Mouse (Mus musculus) G1E (cell line): ENCODE results near the gene Apoc2. TPM values are rescaled to one million over a fixed set of nuclear protein-coding genes. Genes with fewer than 3 reads are reported as not detected.

Experiments used
- ATAC-seq: 2 replicates; pipeline ENCODE4 v1.8.0; 2016; ENCODE audit warnings: mild to moderate bottlenecking; ENCODE audit not compliant: insufficient number of reproducible peaks, poor library complexity, low FRiP score, severe bottlenecking; ENCODE audit errors: extremely low read depth
- DNase-seq: peaks from one replicate; pipeline ENCODE4 v3.0.0; 2012; ENCODE audit warnings: low spot score
- H3K27me3 ChIP-seq: 2 replicates; pipeline ENCODE4 v1.6.1; 2012; ENCODE audit warnings: mild to moderate bottlenecking, low read length, inconsistent platforms; ENCODE audit not compliant: insufficient read depth
- H3K36me3 ChIP-seq: replicated peaks from 2 replicates; pipeline ENCODE3; 2012; ENCODE audit warnings: mild to moderate bottlenecking, inconsistent platforms
- H3K4me1 ChIP-seq: 2 replicates; pipeline ENCODE4 v1.6.1; 2012; ENCODE audit warnings: low read depth, low read length, inconsistent platforms, mixed read lengths; ENCODE audit not compliant: insufficient read depth
- H3K4me3 ChIP-seq: 2 replicates; pipeline ENCODE4 v1.5.1; 2012; ENCODE audit warnings: low read depth, mild to moderate bottlenecking, inconsistent platforms, low read length, moderate library complexity, mixed read lengths
- H3K9me3 ChIP-seq: replicated peaks from 2 replicates; pipeline ENCODE4 v1.6.1; 2012; ENCODE audit warnings: inconsistent platforms
- CTCF ChIP-seq: IDR thresholded peaks from 2 replicates; pipeline ENCODE4 v1.5.1; 2012; ENCODE audit warnings: low read depth, low read length, inconsistent platforms, mixed read lengths
- GATA1 ChIP-seq: IDR thresholded peaks from 2 replicates; pipeline ENCODE4 v1.6.1; 2012; ENCODE audit warnings: borderline replicate concordance, low read length, inconsistent platforms, mixed read lengths
- GATA2 ChIP-seq: IDR thresholded peaks from 2 replicates; pipeline ENCODE4 v1.6.1; 2012; ENCODE audit warnings: low read depth, low read length, inconsistent platforms, borderline replicate concordance
- POLR2AphosphoS5 ChIP-seq: IDR thresholded peaks from 2 replicates; pipeline ENCODE4 v1.6.1; 2012; ENCODE audit warnings: low read depth, low read length, inconsistent platforms; ENCODE audit not compliant: insufficient replicate concordance
- TAL1 ChIP-seq: conservative IDR thresholded peaks from 2 replicates; pipeline ENCODE4 v1.6.1; 2012; ENCODE audit warnings: low read depth, low read length, inconsistent platforms, mixed read lengths
- polyA plus RNA-seq: library from polyadenylated mRNA; stranded (reverse); fragments of >175 nt; gene quantifications from 2 replicates; pipeline ENCODE4 v1.2.3, GENCODE M21; 2012
- total RNA-seq, 2 experiments: library from RNA; stranded (forward) in 1 of 2; stranded (reverse) in 1 of 2; fragments of 200-1000 nt in 1 of 2; fragments of >200 nt in 1 of 2; fragmentation: Nextera tagmentation in 1 of 2; gene quantifications; 2 replicates each; pipeline ENCODE4 v1.2.3; 2014 to 2017

Apoc2 gene
- total and polyA plus RNA-seq, 3 experiments, result not detected

DNA sequence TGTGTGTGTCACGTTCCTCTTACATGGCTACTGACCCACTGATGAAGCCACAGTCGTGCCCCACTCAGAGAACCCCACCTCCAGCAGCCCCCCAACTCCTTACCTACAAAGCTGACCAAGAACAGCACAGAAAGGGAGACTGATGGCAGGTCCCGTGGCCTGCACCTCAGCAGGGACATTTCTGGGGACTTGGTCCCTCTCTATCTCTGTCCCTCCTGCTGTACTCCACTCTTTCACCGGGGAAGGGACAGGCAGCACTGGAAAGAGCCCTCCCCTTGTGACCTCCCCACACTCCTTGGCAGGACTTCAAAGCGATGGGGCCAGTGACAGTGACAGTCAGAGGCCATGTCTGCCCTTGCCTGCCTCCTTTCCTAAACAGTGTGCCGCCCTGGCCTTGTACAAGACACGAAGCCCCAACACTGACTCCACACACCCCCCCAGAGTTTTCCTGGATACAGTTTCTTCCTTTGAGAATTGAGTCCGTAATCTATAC lies 3.5 kb upstream of the Apoc2 start, which contains the start of the genes Gm44805 and Apoc4:
Gene Gm44805, minus strand, starts transcription at position 222 of the 493 bp plus-strand sequence.
Gene Apoc4, minus strand, starts transcription at position 278 of the 493 bp plus-strand sequence.
- no peak for TF ChIP-seq GATA2
- no peak for TF ChIP-seq CTCF
- TF ChIP-seq TAL1, result no peak
- no peak for TF ChIP-seq GATA1
- no peak for TF ChIP-seq POLR2AphosphoS5
- Histone ChIP-seq H3K4me3 (no peak within 1 kb of the TSS), H3K4me1 (peaks cover 17% of the 10 kb centered on the region), H3K36me3 (no peaks in the 10 kb centered on the region), H3K9me3 (no peaks in the 10 kb centered on the region), H3K27me3 (peaks cover 10% of the 10 kb centered on the region; the same call in 1 of the 2 replicates)
- DNase-seq (no peak), ATAC-seq (no peak)

- TF ChIP-seq GATA2 (no peak), TAL1 (no peak), POLR2AphosphoS5 (no peak), CTCF (no peak), GATA1 (no peak)
- ATAC-seq (no peak), DNase-seq (no peak)
- H3K36me3 ChIP-seq, result no peaks in the 10 kb centered on the region
- H3K9me3 ChIP-seq, result no peaks in the 10 kb centered on the region
- peaks cover 12% of the 10 kb centered on the region; the same call in 1 of the 2 replicates for H3K27me3 ChIP-seq
- no peak overlapping the region for H3K4me3 ChIP-seq
- H3K4me1 ChIP-seq, result peaks cover 20% of the 10 kb centered on the region
Observed at GRCm38 (mm10) chr7:19680702-19681101, 3.0 kb upstream of the Apoc2 start.

DNA sequence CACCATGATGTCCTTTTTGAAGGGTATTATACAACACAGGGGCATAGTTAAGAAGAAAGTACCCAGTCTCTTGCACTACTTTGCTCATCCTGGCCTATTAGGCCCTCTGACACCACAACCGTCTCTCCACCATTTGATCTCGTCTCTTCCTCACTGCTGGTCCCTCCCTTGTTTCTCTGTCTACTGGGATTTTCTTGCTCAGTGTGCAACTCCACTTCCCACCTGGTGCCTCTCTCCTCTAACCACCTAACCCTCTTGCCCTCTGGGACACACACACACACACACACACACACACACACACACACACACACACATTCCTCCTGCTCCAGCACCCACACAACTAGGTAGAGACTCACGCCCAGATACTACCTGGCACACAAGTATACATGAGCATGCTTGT lies 1.2 kb upstream of the Apoc2 start:
- H3K9me3 ChIP-seq, result no peaks in the 10 kb centered on the region
- no peak overlapping the region for H3K4me3 ChIP-seq
- H3K27me3 ChIP-seq, result peaks cover 8% of the 10 kb centered on the region; the same call in 1 of the 2 replicates
- no peaks in the 10 kb centered on the region for H3K36me3 ChIP-seq
- DNase-seq (no peak), ATAC-seq (no peak)
- TF ChIP-seq POLR2AphosphoS5 (no peak), CTCF (no peak), GATA1 (no peak), TAL1 (no peak), GATA2 (no peak)
- H3K4me1 ChIP-seq, result peaks cover 17% of the 10 kb centered on the region

DNA sequence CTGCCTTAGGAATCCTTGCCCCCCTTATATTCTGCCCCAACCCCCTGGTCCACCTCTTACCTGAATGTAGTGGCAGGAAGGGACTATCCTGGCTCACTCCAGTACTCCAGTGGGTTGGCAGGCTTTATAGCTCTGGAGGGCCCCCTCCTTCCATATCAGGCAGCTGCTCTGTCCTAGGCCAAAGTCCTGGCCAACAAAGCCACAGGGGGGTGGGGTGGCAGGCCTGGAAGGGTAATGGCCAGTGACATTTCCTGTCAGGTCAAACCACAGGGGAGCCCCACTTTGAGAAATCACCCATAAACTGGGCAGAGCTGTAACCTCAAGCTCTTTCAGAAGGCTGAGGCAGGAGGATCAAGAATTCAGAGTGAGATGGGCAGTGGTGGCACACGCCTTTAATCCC lies 1.1 kb downstream of the Apoc2 start:
- Histone ChIP-seq H3K27me3 (peaks cover 8% of the 10 kb centered on the region; the same call in 1 of the 2 replicates), H3K4me3 (no peak overlapping the region), H3K9me3 (no peaks in the 10 kb centered on the region), H3K4me1 (peaks cover 16% of the 10 kb centered on the region), H3K36me3 (no peaks in the 10 kb centered on the region)
- no peak for TF ChIP-seq TAL1
- TF ChIP-seq GATA2, result no peak
- no peak for TF ChIP-seq CTCF
- no peak for TF ChIP-seq GATA1
- TF ChIP-seq POLR2AphosphoS5, result no peak
- ATAC-seq (no peak), DNase-seq (no peak)

GRCm38 (mm10) chr7:19675824-19676223 lies 1.9 kb downstream of the Apoc2 start:
- Histone ChIP-seq H3K36me3 (no peaks in the 10 kb centered on the region), H3K4me3 (no peak overlapping the region), H3K27me3 (peaks cover 8% of the 10 kb centered on the region; the same call in 1 of the 2 replicates), H3K4me1 (peaks cover 14% of the 10 kb centered on the region; the same call in 1 of the 2 replicates), H3K9me3 (no peaks in the 10 kb centered on the region)
- TF ChIP-seq TAL1 (no peak), GATA1 (no peak), POLR2AphosphoS5 (no peak), GATA2 (no peak), CTCF (no peak)
- ATAC-seq (no peak), DNase-seq (no peak)

DNA sequence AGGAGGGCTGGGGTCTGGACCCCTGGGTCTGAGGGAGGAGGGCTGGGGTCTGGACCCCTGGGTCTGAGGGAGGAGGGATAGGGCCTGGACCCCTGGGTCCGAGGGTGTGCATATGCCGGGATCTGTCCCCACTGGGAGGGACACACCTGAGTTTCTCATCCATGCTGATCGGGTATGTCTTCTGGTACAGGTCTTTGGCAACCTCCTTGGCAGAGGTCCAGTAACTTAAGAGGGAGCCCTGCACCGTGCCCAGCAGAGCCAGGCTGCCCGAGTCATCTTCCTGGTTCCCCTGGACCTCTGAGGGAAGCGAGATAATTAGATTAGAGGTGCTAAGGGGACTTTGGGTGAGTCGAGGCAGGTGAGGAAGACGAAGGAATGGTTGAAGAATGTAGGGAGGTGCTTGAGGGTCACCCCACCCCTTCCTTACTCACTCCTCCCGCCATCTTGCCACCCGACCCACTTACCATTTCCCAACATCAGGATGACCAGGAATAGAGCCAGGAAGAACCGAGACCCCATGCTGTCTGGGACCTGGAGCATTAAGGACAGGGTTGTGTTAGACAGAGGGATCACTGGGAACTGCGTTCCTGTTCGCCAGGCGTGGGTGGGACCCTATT lies 4.5 kb downstream of the Apoc2 start:
- H3K4me3 ChIP-seq, result no peak overlapping the region
- H3K27me3 ChIP-seq, result peaks cover 5% of the 10 kb centered on the region; the same call in 1 of the 2 replicates
- H3K4me1 ChIP-seq, result peaks cover 29% of the 10 kb centered on the region
- no peaks in the 10 kb centered on the region for H3K36me3 ChIP-seq
- DNase-seq, result no peak
- TF ChIP-seq GATA1 (no peak), POLR2AphosphoS5 (no peak), GATA2 (no peak), CTCF (no peak), TAL1 (no peak)
- no peak for ATAC-seq
- no peaks in the 10 kb centered on the region for H3K9me3 ChIP-seq
